Mouse (Mus musculus) layer of hippocampus, adult 9-11 months (tissue): ENCODE data around the gene Zbtb46.

Source experiments
- DNase-seq: peaks from one replicate; pipeline ENCODE4 v3.0.0; 2022

Zbtb46 gene

DNA sequence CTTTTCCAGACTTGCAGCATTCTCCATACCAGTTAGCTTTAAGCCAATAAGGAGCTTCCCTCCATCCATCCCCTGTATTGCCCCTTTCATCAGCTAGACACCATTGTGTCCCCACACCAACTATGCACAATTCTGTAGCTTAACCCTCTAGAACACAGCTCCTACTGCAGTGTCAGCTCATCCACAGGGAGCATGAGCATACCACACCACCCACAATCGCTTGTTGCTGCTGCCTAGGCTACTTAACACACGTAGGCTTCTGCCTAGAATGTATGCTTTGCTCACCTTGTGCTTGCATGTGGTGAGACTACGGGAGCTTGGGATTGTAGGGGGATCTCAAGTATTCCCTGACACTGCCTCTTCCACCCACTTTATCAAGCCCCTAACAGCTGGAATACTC, 102.4 kb downstream of the Zbtb46 start:
- no peak for DNase-seq

DNA sequence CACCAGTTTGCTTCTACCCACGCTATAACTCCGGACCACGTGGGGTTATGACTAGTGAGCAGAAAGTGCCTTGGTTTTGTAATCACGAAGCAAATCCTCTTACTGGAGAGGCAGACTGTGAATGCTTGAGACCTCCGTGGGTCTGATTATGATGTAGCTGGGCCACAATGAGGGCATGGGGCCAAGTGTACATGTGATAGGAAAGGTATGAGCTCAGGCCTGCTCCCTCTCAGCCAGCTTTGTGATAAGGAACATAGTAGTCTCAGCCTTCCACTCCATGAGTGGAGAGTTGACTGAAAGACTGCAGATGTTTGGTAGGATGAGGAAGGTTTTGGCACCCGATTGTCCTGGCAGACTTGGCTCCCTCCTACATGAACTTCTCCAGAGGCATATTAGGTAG, 116.5 kb downstream of the Zbtb46 start:
- no peak for DNase-seq

DNA sequence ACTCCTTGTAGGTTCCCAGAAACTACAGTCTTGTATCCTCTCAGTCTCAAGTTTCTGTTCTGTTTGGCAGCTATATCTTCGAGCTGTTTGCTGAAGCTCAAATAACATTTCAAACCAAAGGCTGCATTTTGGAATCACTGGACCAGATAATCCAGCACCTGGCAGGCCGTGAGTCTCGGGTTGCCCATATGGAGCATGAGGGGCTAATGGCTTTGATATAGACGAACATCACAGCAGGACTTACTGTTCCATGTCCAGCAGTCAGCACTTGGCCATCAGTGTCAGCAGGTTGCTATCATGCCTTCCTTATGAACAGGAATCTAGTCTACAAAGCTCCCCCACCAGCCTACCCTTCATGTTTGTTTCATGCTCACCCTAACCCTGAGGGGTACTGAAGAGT, 118.8 kb downstream of the Zbtb46 start:
- DNase-seq, result no peak
